Mouse (Mus musculus): ENCODE data around the gene Arhgap42. TPM values are rescaled to one million over a fixed set of nuclear protein-coding genes. Genes with fewer than 3 reads are reported as not detected.

Gene Arhgap42
- polyA plus RNA-seq, 1 experiment: 8.3 TPM

DNA sequence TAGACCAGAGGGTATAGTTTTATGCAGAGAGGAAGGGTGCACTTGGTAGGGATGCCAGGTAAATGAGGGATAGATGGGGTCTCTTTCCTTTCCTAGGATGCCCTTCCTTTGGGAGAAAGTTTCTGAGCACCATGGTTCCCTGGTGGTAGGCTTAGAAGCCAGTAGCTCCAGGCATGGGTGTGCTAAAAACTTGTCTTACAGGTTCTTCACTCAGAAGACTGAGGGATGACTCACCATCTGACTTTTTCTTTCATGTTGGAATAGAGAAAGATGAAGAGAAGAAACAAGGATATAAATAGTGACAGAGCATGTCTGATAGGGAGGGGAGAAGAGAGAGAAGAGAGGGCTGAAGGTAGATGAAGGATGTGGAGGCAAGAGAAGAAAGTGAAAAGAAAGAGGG lies 7.1 kb upstream of the Arhgap42 start:
- H3K79me2 ChIP-seq (ENCODE audit: control insufficient read depth, insufficient read depth): no peaks in the 10 kb centered on the region
- TF ChIP-seq CEBPB (IDR thresholded peaks at IDR 0.05; ENCODE audit: insufficient read depth, poor library complexity, severe bottlenecking): no peak
- no peak for TF ChIP-seq REST (IDR thresholded peaks at IDR 0.05; ENCODE audit: insufficient read depth, insufficient read length)
- TF ChIP-seq SRF (IDR thresholded peaks at IDR 0.05; ENCODE audit: control insufficient read depth, insufficient read length, low read depth): no peak
- TF ChIP-seq POLR2AphosphoS2 (IDR thresholded peaks at IDR 0.05; ENCODE audit: insufficient read length, low read depth): no peak
- TF ChIP-seq MYOD1 (IDR thresholded peaks at IDR 0.05; ENCODE audit: control insufficient read depth in 1 of 3, insufficient read length in 2 of 3, low read depth in 2 of 3): no peak
- TF ChIP-seq MYOG (IDR thresholded peaks at IDR 0.05; ENCODE audit: control insufficient read depth in 1 of 3, insufficient read depth in 1 of 3, insufficient read length in 2 of 3, low read depth in 2 of 3): no peak
- no peak for TF ChIP-seq TCF3 (IDR thresholded peaks at IDR 0.05; ENCODE audit: insufficient read length, low read depth)
- no peak for TF ChIP-seq POLR2A (IDR thresholded peaks at IDR 0.05; ENCODE audit: insufficient read length, low read depth)
- TF ChIP-seq MAX (IDR thresholded peaks at IDR 0.05; ENCODE audit: low read depth): no peak
- no peak for TF ChIP-seq TCF12 (IDR thresholded peaks at IDR 0.05; ENCODE audit: insufficient read depth, poor library complexity, severe bottlenecking)
- no peak for TF ChIP-seq E2F4 (IDR thresholded peaks at IDR 0.05; ENCODE audit: insufficient read depth)
- no peak for TF ChIP-seq USF1 (IDR thresholded peaks at IDR 0.05; ENCODE audit: low read depth)
- no peak overlapping the region for H3K4me3 ChIP-seq
- H3K4me2 ChIP-seq (ENCODE audit: low read depth): no peak overlapping the region
- no peaks in the 10 kb centered on the region for H3K27me3 ChIP-seq (ENCODE audit: control insufficient read depth, insufficient read depth, insufficient read length)
- no peaks in the 10 kb centered on the region for H3K36me3 ChIP-seq (ENCODE audit: control insufficient read depth, insufficient read depth)
- no peak overlapping the region for H3ac ChIP-seq (ENCODE audit: control insufficient read depth, insufficient read length)

DNA sequence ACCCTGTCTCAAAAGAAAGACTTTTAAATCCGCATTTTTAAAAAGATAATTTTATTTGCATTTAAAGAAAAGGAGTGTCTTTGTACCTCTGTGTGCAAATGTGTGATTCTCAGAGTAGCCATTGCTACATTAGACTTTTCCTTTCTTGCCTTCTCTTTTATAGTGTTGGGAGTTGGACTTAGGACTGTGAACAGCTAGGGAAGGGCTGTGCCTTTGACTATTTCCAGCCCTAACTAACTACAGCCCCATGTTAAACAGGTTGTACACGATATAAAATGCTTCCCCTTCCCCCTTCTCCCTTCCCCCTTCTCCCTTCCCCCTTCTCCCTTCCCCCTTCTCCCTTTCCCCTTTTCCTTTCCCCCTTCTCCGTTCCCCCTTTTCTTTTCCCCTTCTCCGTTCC lies 4.9 kb upstream of the Arhgap42 start:
- Histone ChIP-seq H3K4me2 (ENCODE audit: low read depth) (no peak overlapping the region), H3K36me3 (ENCODE audit: control insufficient read depth, insufficient read depth) (no peaks in the 10 kb centered on the region), H3ac (ENCODE audit: control insufficient read depth, insufficient read length) (no peak overlapping the region), H3K79me2 (ENCODE audit: control insufficient read depth, insufficient read depth) (no peaks in the 10 kb centered on the region), H3K4me3 (no peak overlapping the region), H3K27me3 (ENCODE audit: control insufficient read depth, insufficient read depth, insufficient read length) (no peaks in the 10 kb centered on the region)
- TF ChIP-seq MYOD1 (IDR thresholded peaks at IDR 0.05; ENCODE audit: control insufficient read depth in 1 of 3, insufficient read length in 2 of 3, low read depth in 2 of 3) (no peak), TCF3 (IDR thresholded peaks at IDR 0.05; ENCODE audit: insufficient read length, low read depth) (no peak), MYOG (IDR thresholded peaks at IDR 0.05; ENCODE audit: control insufficient read depth in 1 of 3, insufficient read depth in 1 of 3, insufficient read length in 2 of 3, low read depth in 2 of 3) (no peak), CEBPB (IDR thresholded peaks at IDR 0.05; ENCODE audit: insufficient read depth, poor library complexity, severe bottlenecking) (no peak), E2F4 (IDR thresholded peaks at IDR 0.05; ENCODE audit: insufficient read depth) (no peak), POLR2A (IDR thresholded peaks at IDR 0.05; ENCODE audit: insufficient read length, low read depth) (no peak), REST (IDR thresholded peaks at IDR 0.05; ENCODE audit: insufficient read depth, insufficient read length) (no peak)

DNA sequence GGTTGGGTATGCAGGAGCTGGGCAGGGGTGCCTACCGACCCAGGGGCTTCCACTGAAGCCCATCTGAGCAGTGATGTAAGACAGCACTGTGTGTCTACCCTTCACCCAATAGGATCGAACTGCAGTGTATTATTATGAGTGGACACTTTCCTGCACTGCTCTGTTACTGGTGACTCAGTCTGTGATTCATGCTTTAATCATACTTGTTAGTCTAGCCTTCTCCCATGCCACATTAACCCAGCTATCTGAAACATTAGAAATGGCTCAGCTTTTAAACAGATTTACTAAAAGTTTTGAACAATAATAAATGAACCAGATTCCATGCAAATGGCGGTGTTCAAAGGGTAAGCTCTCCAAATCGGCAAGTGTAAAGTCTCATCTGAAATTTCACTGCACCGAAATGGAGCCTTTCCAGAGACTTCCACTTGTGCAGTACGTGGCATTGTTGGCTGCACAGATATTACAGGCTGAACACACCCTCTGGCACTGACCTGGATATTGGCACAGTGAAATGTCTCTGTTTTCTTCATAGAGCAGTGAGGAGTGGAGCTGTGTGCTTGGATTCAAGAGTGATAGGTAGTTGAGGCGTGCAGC lies 2.4 kb upstream of the Arhgap42 start:
- peaks cover 20% of the 10 kb centered on the region for H3K79me2 ChIP-seq (ENCODE audit: control insufficient read depth, insufficient read depth)
- H3K27me3 ChIP-seq (ENCODE audit: control insufficient read depth, insufficient read depth, insufficient read length): no peaks in the 10 kb centered on the region
- no peak for TF ChIP-seq MYOG (IDR thresholded peaks at IDR 0.05; ENCODE audit: control insufficient read depth in 1 of 3, insufficient read depth in 1 of 3, insufficient read length in 2 of 3, low read depth in 2 of 3)
- no peak for TF ChIP-seq MYOD1 (IDR thresholded peaks at IDR 0.05; ENCODE audit: control insufficient read depth in 1 of 3, insufficient read length in 2 of 3, low read depth in 2 of 3)
- no peak for TF ChIP-seq TCF12 (IDR thresholded peaks at IDR 0.05; ENCODE audit: insufficient read depth, poor library complexity, severe bottlenecking)
- TF ChIP-seq REST (IDR thresholded peaks at IDR 0.05; ENCODE audit: insufficient read depth, insufficient read length): no peak
- TF ChIP-seq POLR2AphosphoS2 (IDR thresholded peaks at IDR 0.05; ENCODE audit: insufficient read length, low read depth): no peak
- TF ChIP-seq E2F4 (IDR thresholded peaks at IDR 0.05; ENCODE audit: insufficient read depth): no peak
- no peak for TF ChIP-seq USF1 (IDR thresholded peaks at IDR 0.05; ENCODE audit: low read depth)
- no peak for TF ChIP-seq MAX (IDR thresholded peaks at IDR 0.05; ENCODE audit: low read depth)
- no peak for TF ChIP-seq POLR2A (IDR thresholded peaks at IDR 0.05; ENCODE audit: insufficient read length, low read depth)
- no peaks in the 10 kb centered on the region for H3K36me3 ChIP-seq (ENCODE audit: control insufficient read depth, insufficient read depth)
- H3ac ChIP-seq (ENCODE audit: control insufficient read depth, insufficient read length): no peak overlapping the region
- peak overlapping the region; percentile 68 for H3K4me2 ChIP-seq (ENCODE audit: low read depth)
- no peak overlapping the region for H3K4me3 ChIP-seq

DNA sequence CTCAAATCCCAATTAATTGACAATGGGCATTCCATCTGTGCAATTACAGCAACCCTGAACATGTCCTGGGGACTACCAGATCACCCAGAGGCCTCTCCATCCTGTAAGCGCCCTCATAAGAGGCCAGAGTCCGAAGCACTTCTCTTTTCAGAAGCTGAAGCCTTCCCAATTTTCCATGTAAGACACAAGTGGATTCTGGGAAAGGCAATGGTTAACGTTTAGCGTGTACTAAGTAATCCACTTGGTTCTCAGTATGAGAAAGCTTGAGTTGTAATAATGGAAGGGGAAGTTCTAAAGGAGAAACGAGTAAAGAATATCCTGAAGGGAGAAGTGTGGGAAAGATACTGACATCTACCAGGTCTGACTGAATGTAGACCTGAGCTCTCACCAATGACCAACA lies 1.4 kb downstream of the Arhgap42 start:
- TF ChIP-seq MAX (IDR thresholded peaks at IDR 0.05; ENCODE audit: low read depth) (no peak), CEBPB (IDR thresholded peaks at IDR 0.05; ENCODE audit: insufficient read depth, poor library complexity, severe bottlenecking) (no peak), POLR2AphosphoS2 (IDR thresholded peaks at IDR 0.05; ENCODE audit: insufficient read length, low read depth) (no peak), E2F4 (IDR thresholded peaks at IDR 0.05; ENCODE audit: insufficient read depth) (no peak), REST (IDR thresholded peaks at IDR 0.05; ENCODE audit: insufficient read depth, insufficient read length) (no peak), MYOD1 (IDR thresholded peaks at IDR 0.05; ENCODE audit: control insufficient read depth in 1 of 3, insufficient read length in 2 of 3, low read depth in 2 of 3) (no peak), SRF (IDR thresholded peaks at IDR 0.05; ENCODE audit: control insufficient read depth, insufficient read length, low read depth) (no peak), MYOG (IDR thresholded peaks at IDR 0.05; ENCODE audit: control insufficient read depth in 1 of 3, insufficient read depth in 1 of 3, insufficient read length in 2 of 3, low read depth in 2 of 3) (no peak), TCF3 (IDR thresholded peaks at IDR 0.05; ENCODE audit: insufficient read length, low read depth) (no peak), POLR2A (IDR thresholded peaks at IDR 0.05; ENCODE audit: insufficient read length, low read depth) (no peak), TCF12 (IDR thresholded peaks at IDR 0.05; ENCODE audit: insufficient read depth, poor library complexity, severe bottlenecking) (no peak), USF1 (IDR thresholded peaks at IDR 0.05; ENCODE audit: low read depth) (no peak)
- peak overlapping the region; percentile 75 for H3K4me2 ChIP-seq (ENCODE audit: low read depth)
- H3K27me3 ChIP-seq (ENCODE audit: control insufficient read depth, insufficient read depth, insufficient read length): no peaks in the 10 kb centered on the region
- H3K4me3 ChIP-seq: peak overlapping the region; percentile 63
- no peaks in the 10 kb centered on the region for H3K36me3 ChIP-seq (ENCODE audit: control insufficient read depth, insufficient read depth)
- H3ac ChIP-seq (ENCODE audit: control insufficient read depth, insufficient read length): no peak overlapping the region
- H3K79me2 ChIP-seq (ENCODE audit: control insufficient read depth, insufficient read depth): peaks cover 57% of the 10 kb centered on the region

All from myocyte (in vitro differentiated cells).